Mouse (Mus musculus): ENCODE results near the gene Pip4k2a. TPM values are rescaled to one million over a fixed set of nuclear protein-coding genes. Genes with fewer than 3 reads are reported as not detected.

The Pip4k2a gene
- polyA plus RNA-seq, 1 experiment from 2014 or later: 6.7 TPM

DNA sequence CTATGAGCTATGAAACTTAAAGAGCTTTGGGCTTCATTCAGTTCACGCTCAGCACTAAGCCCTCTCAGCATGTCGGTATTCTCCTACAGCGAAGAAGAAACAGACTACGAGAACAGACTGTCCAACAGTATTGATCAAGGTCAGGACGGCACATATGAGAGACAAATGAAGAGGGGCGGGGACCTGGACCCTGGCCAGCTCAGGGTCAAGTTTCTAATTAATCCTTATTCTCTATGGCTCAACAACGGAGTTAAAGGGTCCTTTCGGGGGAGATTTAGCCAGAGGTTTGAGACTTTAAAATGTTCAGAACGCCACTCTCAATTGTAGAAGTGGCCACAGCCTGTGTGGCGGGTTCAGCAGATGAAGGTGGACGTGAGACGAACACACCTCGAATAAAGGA is 141.5 kb downstream of the Pip4k2a start:
- 0 out of 2 replicates have a peak, but pooled peaks cover 4% of the 10 kb centered on the region for H3K36me3 ChIP-seq
- H3K4me3 ChIP-seq: no peak overlapping the region
- DNase-seq (ENCODE audit: low spot score): no peak
- H3K4me1 ChIP-seq: peaks cover 23% of the 10 kb centered on the region
- H3K27ac ChIP-seq: no peak overlapping the region
- H3K9me3 ChIP-seq (replicated peaks): no peaks in the 10 kb centered on the region
- 80% methylated on average over 13 of the region's 13 CpGs for WGBS
- H3K27me3 ChIP-seq (ENCODE audit: low read depth, poor library complexity, severe bottlenecking): peaks cover 16% of the 10 kb centered on the region

DNA sequence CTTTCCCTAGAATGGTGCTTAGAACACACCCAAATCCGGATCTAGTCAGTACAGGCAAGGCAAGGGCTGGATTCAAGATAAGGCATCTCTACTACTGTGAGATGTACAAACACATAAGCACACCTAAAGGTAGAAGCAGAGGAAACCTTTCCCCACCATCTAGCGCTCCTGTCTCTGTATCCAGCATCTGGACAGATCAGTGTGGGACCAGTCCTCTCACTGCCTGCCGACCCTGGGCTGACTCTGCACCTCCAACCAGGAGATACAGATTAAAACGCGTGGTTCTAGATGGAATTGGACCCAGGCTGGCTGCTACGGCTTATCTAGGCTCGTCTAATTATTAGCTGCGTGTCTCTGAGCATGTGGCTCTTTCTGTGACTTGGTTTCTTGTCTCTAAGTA is 142.7 kb downstream of the Pip4k2a start:
- Histone ChIP-seq H3K27me3 (ENCODE audit: low read depth, poor library complexity, severe bottlenecking) (peaks cover 16% of the 10 kb centered on the region), H3K4me1 (peaks cover 15% of the 10 kb centered on the region), H3K4me3 (no peak overlapping the region), H3K9me3 (replicated peaks) (no peaks in the 10 kb centered on the region), H3K36me3 (0 out of 2 replicates have a peak, but pooled peaks cover 4% of the 10 kb centered on the region), H3K27ac (no peak overlapping the region)
- WGBS: 66% methylated on average over 8 of the region's 8 CpGs
- DNase-seq (ENCODE audit: low spot score): no peak

DNA sequence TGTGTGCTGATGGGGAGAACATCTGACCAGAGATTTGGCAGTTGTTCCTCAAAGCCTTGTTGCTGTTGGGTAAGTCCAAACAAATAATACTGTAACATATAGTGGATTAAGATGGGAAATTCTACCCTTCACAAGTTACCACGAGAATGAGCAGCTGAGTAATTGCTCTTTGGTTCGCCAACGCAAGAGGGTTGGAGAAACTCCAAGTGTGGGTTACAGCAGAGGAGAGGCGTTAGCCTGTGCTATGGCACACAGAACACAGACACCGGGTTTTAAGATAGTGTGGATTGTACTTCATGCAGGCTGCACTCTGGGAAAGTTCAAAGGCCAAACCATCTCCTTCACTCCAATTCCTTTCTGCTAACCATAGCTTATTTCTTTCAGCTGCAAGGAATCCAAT is 144.6 kb downstream of the Pip4k2a start:
- H3K9me3 ChIP-seq (replicated peaks): no peaks in the 10 kb centered on the region
- H3K4me3 ChIP-seq: no peak overlapping the region
- H3K36me3 ChIP-seq: 0 out of 2 replicates have a peak, but pooled peaks cover 4% of the 10 kb centered on the region
- DNase-seq (ENCODE audit: low spot score): no peak
- no peak overlapping the region for H3K27ac ChIP-seq
- H3K4me1 ChIP-seq: peaks cover 12% of the 10 kb centered on the region
- WGBS: 90% methylated on average over 5 of the region's 5 CpGs
- H3K27me3 ChIP-seq (ENCODE audit: low read depth, poor library complexity, severe bottlenecking): 0 out of 2 replicates have a peak, but pooled peaks cover 4% of the 10 kb centered on the region

DNA sequence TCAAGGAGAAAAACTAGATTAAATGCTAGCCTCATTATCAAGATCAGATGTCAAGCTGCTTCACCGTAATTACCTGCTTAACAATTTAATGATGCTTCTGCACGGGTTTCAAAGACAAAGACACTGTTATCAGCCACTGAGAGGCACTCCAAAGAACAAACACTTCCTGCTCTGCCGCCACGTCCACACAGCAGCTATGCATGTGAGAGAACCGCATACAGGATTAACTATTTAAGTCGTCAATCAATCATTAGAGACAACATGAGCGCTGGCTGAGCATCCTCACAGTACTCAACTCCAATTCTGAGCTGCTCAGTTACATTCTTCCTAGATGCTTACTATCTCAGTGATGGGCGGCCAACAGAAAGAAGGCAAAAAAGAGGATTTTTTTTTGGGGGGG is 147.3 kb downstream of the Pip4k2a start:
- peaks cover 6% of the 10 kb centered on the region for H3K4me1 ChIP-seq
- no peaks in the 10 kb centered on the region for H3K9me3 ChIP-seq (replicated peaks)
- DNase-seq (ENCODE audit: low spot score): no peak
- H3K4me3 ChIP-seq: no peak overlapping the region
- WGBS: 45% methylated on average over 8 of the region's 8 CpGs
- H3K36me3 ChIP-seq: peaks cover 6% of the 10 kb centered on the region; the same call in 1 of the 2 replicates
- H3K27ac ChIP-seq: no peak overlapping the region
- no peaks in the 10 kb centered on the region for H3K27me3 ChIP-seq (ENCODE audit: low read depth, poor library complexity, severe bottlenecking)

DNA sequence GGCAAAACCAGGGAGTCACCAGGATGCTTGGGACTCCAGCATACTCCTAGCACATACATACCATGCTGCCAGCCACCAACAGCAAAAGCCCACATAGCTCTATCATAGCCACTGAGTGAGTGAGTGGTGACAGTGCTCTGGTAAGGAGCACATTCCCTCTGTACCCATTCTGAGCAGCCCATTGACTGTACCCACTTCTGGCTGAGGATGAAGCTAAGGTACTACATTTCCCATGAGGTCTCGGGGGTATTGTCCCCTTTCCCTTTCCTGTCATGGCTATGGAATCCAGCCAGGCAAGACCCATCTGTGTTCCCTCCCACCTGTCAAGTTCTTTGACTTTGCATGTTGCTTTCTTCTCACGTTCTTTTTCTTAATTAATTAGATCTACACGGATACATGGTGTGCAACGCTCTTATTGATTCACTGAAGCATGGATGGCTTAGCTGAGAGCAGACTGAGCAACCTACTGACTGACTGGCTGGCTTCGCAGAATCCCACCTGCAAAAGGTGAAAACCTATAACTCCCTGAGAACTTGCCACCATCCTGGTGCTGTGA is 149.8 kb downstream of the Pip4k2a start:
- Histone ChIP-seq H3K36me3 (peaks cover 20% of the 10 kb centered on the region; the same call in 1 of the 2 replicates), H3K27ac (no peak overlapping the region), H3K4me1 (peaks cover 3% of the 10 kb centered on the region; the same call in 1 of the 2 replicates), H3K4me3 (no peak overlapping the region), H3K9me3 (replicated peaks) (no peaks in the 10 kb centered on the region), H3K27me3 (ENCODE audit: low read depth, poor library complexity, severe bottlenecking) (no peaks in the 10 kb centered on the region)
- WGBS: 90% methylated on average over 5 of the region's 5 CpGs
- no peak for DNase-seq (ENCODE audit: low spot score)

DNA sequence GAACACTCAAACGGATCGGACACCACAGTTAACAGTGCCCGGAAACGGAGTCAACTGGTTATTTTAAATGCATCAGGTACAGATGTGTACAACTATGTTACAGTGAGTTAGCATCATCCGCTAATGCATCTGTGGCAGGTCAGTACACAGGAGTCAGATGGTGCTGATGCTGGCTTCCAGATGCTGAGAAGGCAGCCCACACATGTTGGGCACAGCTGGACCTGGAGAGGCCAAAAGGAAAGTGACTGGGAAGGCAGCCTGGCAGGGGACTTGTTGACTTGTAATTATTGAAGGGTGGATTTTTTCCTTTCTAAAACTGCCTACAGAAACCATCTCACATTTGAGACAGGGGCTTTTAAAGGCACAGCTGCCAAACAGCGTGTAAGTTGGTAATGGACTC is 155.4 kb downstream of the Pip4k2a start:
- peak; percentile 67 for DNase-seq (ENCODE audit: low spot score)
- no peaks in the 10 kb centered on the region for H3K9me3 ChIP-seq (replicated peaks)
- no peak overlapping the region for H3K4me3 ChIP-seq
- peaks cover 7% of the 10 kb centered on the region for H3K4me1 ChIP-seq
- H3K36me3 ChIP-seq: peaks cover 16% of the 10 kb centered on the region; the same call in 1 of the 2 replicates
- H3K27me3 ChIP-seq (ENCODE audit: low read depth, poor library complexity, severe bottlenecking): 0 out of 2 replicates have a peak, but pooled peaks cover 3% of the 10 kb centered on the region
- WGBS: 84% methylated on average over 6 of the region's 6 CpGs
- no peak overlapping the region for H3K27ac ChIP-seq

DNA sequence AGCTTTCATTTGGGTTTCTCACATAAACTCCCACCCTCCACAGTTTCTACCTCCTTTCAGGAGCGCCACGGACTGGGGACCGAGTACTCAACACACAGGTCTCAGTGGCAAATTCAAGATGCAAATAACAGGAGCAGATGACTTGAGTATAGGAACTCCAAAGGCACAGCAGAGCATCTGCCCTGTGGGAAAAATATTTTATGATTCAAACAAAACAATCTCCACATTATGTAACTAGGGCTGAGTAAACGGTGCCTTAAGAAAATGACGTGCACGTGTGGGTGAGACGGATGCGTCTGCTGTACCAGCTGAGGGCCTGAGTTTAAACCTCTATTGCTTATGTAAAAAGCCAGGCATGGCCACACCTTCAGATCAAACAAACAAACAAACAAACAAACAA is 156.9 kb downstream of the Pip4k2a start:
- DNase-seq (ENCODE audit: low spot score): no peak
- no peak overlapping the region for H3K4me3 ChIP-seq
- H3K9me3 ChIP-seq (replicated peaks): no peaks in the 10 kb centered on the region
- H3K4me1 ChIP-seq: peaks cover 7% of the 10 kb centered on the region
- 0 out of 2 replicates have a peak, but pooled peaks cover 3% of the 10 kb centered on the region for H3K27me3 ChIP-seq (ENCODE audit: low read depth, poor library complexity, severe bottlenecking)
- H3K36me3 ChIP-seq: peaks cover 16% of the 10 kb centered on the region; the same call in 1 of the 2 replicates
- no peak overlapping the region for H3K27ac ChIP-seq
- 95% methylated on average over 8 of the region's 8 CpGs for WGBS

DNA sequence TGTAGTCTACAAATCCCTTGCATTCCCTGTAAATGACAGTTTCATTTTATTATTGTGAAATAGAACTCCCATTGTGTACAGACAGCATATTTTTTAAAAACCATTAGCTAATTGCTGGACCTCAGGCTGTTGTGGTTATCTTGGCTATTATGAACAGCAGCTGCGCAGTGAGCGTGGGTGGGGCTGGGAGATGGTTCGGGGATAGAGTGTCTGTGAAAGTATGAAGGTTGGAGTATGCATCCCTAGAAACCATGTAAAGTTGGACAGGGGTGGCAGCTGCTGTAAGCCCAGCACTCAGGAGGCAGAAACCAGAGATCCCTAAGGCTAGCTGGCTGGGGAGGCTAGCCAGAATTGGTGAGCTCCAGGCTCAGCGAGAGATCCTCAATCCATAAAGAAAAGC is 158.4 kb downstream of the Pip4k2a start:
- Histone ChIP-seq H3K9me3 (replicated peaks) (no peaks in the 10 kb centered on the region), H3K4me3 (no peak overlapping the region), H3K4me1 (peaks cover 7% of the 10 kb centered on the region), H3K36me3 (peaks cover 8% of the 10 kb centered on the region; the same call in 1 of the 2 replicates), H3K27ac (no peak overlapping the region), H3K27me3 (ENCODE audit: low read depth, poor library complexity, severe bottlenecking) (0 out of 2 replicates have a peak, but pooled peaks cover 3% of the 10 kb centered on the region)
- DNase-seq (ENCODE audit: low spot score): no peak
- WGBS: 95% methylated on average over 4 of the region's 4 CpGs

DNA sequence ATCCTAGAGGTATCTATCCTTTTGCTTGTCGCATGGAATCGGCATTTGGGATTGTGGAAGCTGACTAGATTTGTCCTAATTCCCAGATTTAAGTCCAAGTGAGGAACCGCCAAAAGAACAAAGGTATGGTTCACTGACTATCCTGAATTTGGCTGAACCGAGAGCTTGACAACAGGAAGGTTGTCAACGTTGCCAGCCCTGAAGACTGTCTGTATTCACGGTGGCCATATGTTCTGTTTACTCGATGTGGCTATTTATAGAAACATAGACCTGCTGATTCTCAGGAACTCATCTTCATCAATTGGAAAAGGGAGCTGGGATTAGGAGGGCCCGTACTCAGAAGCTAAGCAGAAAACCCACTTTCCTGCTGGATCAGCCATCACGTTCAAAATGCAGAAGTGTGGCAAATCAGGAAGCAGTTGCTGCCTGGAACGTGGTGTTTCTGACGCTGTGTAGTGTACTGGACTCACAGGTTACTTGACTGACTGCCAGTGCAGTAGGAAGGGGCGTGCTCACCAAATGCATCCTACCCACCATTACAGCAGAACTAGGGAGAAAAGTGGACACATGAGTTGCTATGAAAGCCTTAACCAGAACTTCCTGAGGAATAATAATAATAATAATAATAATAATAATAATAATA is 162.5 kb downstream of the Pip4k2a start:
- H3K27ac ChIP-seq: no peak overlapping the region
- H3K4me1 ChIP-seq: peaks cover 16% of the 10 kb centered on the region

DNA sequence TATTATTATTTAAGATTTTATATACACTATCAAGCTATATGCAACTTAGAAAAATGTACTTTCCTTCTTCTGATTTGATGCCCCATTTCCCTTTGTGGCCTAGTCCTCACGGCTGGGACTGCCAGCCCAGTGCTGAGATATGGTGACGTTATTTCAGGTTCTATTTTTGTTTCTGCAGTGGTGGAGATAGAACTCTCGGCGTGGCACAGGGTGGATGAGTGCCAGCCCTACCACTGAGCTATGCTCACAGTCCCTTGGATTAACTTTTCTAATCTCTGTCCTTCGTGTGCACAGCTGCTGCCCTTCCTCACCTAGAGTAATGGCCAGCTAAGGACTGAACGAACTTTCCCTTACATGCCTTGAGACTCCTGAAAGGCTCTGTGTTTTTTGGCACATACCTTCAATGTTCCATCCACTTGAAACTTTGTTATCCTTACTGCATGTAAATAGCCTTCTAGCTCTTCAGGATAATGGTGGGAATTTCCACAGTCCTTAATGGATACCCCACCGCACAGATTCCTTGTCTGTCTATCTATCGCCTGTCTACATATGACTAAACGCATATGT is 164.8 kb downstream of the Pip4k2a start:
- peaks cover 25% of the 10 kb centered on the region for H3K27me3 ChIP-seq (ENCODE audit: low read depth, poor library complexity, severe bottlenecking)
- WGBS: 92% methylated on average over 9 of the region's 9 CpGs
- no peaks in the 10 kb centered on the region for H3K9me3 ChIP-seq (replicated peaks)
- no peak overlapping the region for H3K4me3 ChIP-seq
- H3K27ac ChIP-seq: no peak overlapping the region
- H3K4me1 ChIP-seq: peaks cover 16% of the 10 kb centered on the region
- H3K36me3 ChIP-seq: no peaks in the 10 kb centered on the region
- DNase-seq (ENCODE audit: low spot score): no peak

More for the DNA sequence above, 162.5 kb downstream of the Pip4k2a start:
- Histone ChIP-seq H3K36me3 (no peaks in the 10 kb centered on the region), H3K9me3 (replicated peaks) (no peaks in the 10 kb centered on the region), H3K4me3 (no peak overlapping the region), H3K27me3 (ENCODE audit: low read depth, poor library complexity, severe bottlenecking) (peaks cover 7% of the 10 kb centered on the region; the same call in 1 of the 2 replicates)
- 95% methylated on average over 12 of the region's 12 CpGs for WGBS
- no peak for DNase-seq (ENCODE audit: low spot score)

DNA sequence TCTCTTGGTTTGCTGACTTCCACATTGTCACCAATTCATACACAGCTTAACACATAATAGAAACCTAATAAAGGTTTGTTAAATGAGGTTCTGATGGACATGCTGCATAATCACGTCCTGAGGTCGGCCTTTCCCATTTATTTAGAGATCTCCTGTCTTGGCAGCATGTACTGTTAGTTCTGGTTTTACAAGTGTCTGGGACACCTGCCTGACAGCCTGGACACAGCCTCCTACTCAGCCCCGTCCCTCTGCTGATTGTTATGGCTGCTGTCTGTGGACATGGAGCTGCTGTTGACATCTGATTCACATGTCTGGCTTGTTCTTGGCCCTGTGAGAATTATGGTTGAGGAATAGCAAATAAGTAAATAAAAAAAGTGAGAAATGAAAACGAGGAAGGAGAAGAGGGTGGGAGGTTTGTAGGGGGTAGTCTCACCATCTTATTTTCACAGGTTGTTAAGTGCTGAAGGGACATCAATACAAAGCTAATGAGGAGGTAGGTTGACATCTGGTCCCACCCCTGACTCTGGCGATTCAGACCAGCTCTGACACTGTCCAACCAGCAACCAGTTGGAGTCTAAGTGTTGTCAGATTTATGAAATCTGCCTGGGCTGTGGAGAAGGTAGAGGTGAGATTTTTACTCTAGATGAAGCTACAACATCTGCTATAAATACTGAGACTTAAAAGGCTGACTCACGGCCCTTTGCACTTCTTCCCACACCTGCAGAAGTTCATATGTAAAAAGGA is 166.7 kb downstream of the Pip4k2a start:
- H3K4me1 ChIP-seq: peaks cover 16% of the 10 kb centered on the region
- H3K4me3 ChIP-seq: no peak overlapping the region
- H3K9me3 ChIP-seq (replicated peaks): no peaks in the 10 kb centered on the region
- H3K36me3 ChIP-seq: no peaks in the 10 kb centered on the region
- DNase-seq (ENCODE audit: low spot score): peak; percentile 42
- no peak overlapping the region for H3K27ac ChIP-seq
- WGBS: 23% methylated on average over 6 of the region's 6 CpGs
- peaks cover 41% of the 10 kb centered on the region for H3K27me3 ChIP-seq (ENCODE audit: low read depth, poor library complexity, severe bottlenecking)

DNA sequence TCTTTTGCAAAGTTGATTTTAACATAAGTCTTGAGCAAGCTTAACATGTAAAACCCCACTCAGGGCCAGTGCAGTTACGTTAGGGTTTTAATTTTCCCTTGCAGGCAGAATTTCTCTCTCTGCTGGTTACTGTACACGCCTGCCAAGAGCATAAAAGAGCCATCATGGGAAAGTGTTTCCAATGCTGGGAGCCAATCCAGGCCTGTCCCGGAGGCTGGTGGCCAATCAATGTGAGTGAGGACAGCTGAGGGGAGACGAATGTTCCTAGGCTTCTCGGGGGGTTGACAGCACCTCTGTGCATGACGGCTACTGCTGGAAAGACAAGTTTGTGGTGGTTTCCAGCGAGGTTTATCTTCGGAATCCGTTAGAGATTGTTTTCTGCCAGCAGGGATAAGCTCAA is 175.2 kb downstream of the Pip4k2a start:
- H3K27ac ChIP-seq: no peak overlapping the region
- 69% methylated on average over 9 of the region's 9 CpGs for WGBS
- H3K36me3 ChIP-seq: no peaks in the 10 kb centered on the region
- no peak overlapping the region for H3K4me3 ChIP-seq
- DNase-seq (ENCODE audit: low spot score): no peak
- peaks cover 68% of the 10 kb centered on the region for H3K27me3 ChIP-seq (ENCODE audit: low read depth, poor library complexity, severe bottlenecking)
- H3K4me1 ChIP-seq: peaks cover 23% of the 10 kb centered on the region
- no peaks in the 10 kb centered on the region for H3K9me3 ChIP-seq (replicated peaks)

Measured in limb, embryonic 10.5 days (tissue).